Mouse (Mus musculus) bone marrow macrophage, adult 2 months (primary cell): ENCODE data around the gene Pex6.

Experiments used
- CTCF ChIP-seq: IDR thresholded peaks from 2 replicates; pipeline ENCODE4 v1.5.1; 2012; ENCODE audit warnings: low read depth, mild to moderate bottlenecking, low read length, moderate library complexity
- POLR2A ChIP-seq: IDR thresholded peaks from 2 replicates; pipeline ENCODE4 v1.6.1; 2012; ENCODE audit warnings: mild to moderate bottlenecking, low read depth, low read length, borderline replicate concordance

- no peak for TF ChIP-seq CTCF
- TF ChIP-seq POLR2A = 0 out of 2 replicates have a peak, but pooled peaks have one; percentile 4
These were observed 40.0 kb downstream of the Pex6 start for GRCm38 (mm10) chr17:46751056-46751793.
